Mouse (Mus musculus): ENCODE measurements at regions not wholly inside any gene's neighbourhood (a gene's known extent, or its start where the extent isn't known, plus 50 kb on each side); places are given as distances from the start of the nearest gene placed in this dataset.

GRCm38 (mm10) chr17:64916657-64917056 is 80.8 kb upstream of the 4930583I09Rik start:
- ATAC-seq (ENCODE audit: insufficient read depth, low FRiP score, low TSS enrichment) (no peak), DNase-seq (ENCODE audit: low spot score) (no peak)
- Histone ChIP-seq H3K4me1 (ENCODE audit: control insufficient read depth, insufficient read depth, low read length) (peaks cover 9% of the 10 kb centered on the region), H3K36me3 (ENCODE audit: control insufficient read depth, insufficient read depth, low read length) (no peaks in the 10 kb centered on the region), H3K27me3 (ENCODE audit: control insufficient read depth, insufficient read depth, low read length) (no peaks in the 10 kb centered on the region), H3K9me3 (ENCODE audit: control insufficient read depth, low read length) (no peaks in the 10 kb centered on the region), H3K4me2 (ENCODE audit: low read depth) (no peak overlapping the region), H3K27ac (ENCODE audit: low read depth, low read length) (no peak overlapping the region), H3K9ac (ENCODE audit: low read length) (no peak overlapping the region), H3K4me3 (ENCODE audit: low read depth, low read length) (no peak overlapping the region)
- 70% methylated on average over 6 of the region's 6 CpGs for WGBS

DNA sequence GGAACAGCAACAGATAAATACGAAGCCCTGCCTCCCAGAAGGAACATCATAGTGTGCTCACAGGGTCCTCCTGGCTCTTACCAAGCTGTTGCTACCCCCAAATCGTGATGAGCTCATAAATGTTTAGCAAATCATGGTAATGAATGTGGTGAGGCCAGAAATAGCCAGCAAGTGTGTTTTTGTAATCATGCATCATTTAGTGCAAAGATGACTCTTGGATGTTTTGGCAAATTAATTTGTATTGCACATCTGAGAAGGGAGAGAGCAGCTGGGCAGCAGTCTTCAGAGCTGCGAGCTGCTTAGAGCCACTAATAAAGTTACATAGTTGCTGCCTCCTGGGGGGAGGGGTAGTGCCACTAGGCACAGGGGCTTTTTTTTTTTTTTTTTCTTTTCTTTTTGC is 79.8 kb upstream of the 4930583I09Rik start:
- ATAC-seq (ENCODE audit: insufficient read depth, low FRiP score, low TSS enrichment) (no peak), DNase-seq (ENCODE audit: low spot score) (no peak)
- H3K27me3 ChIP-seq (ENCODE audit: control insufficient read depth, insufficient read depth, low read length), result no peaks in the 10 kb centered on the region
- WGBS, result 28% methylated on average over 3 of the region's 3 CpGs
- H3K36me3 ChIP-seq (ENCODE audit: control insufficient read depth, insufficient read depth, low read length), result no peaks in the 10 kb centered on the region
- H3K4me3 ChIP-seq (ENCODE audit: low read depth, low read length), result no peak overlapping the region
- no peak overlapping the region for H3K27ac ChIP-seq (ENCODE audit: low read depth, low read length)
- no peak overlapping the region for H3K4me2 ChIP-seq (ENCODE audit: low read depth)
- H3K9ac ChIP-seq (ENCODE audit: low read length), result no peak overlapping the region
- no peaks in the 10 kb centered on the region for H3K9me3 ChIP-seq (ENCODE audit: control insufficient read depth, low read length)
- H3K4me1 ChIP-seq (ENCODE audit: control insufficient read depth, insufficient read depth, low read length), result peaks cover 9% of the 10 kb centered on the region

- no peak overlapping the region for H3K9ac ChIP-seq (ENCODE audit: low read length)
- no peaks in the 10 kb centered on the region for H3K36me3 ChIP-seq (ENCODE audit: control insufficient read depth, insufficient read depth, low read length)
- ATAC-seq (ENCODE audit: insufficient read depth, low FRiP score, low TSS enrichment), result no peak
- H3K4me3 ChIP-seq (ENCODE audit: low read depth, low read length), result no peak overlapping the region
- peaks cover 9% of the 10 kb centered on the region for H3K4me1 ChIP-seq (ENCODE audit: control insufficient read depth, insufficient read depth, low read length)
- H3K9me3 ChIP-seq (ENCODE audit: control insufficient read depth, low read length), result no peaks in the 10 kb centered on the region
- no peak overlapping the region for H3K4me2 ChIP-seq (ENCODE audit: low read depth)
- no peak overlapping the region for H3K27ac ChIP-seq (ENCODE audit: low read depth, low read length)
- no peaks in the 10 kb centered on the region for H3K27me3 ChIP-seq (ENCODE audit: control insufficient read depth, insufficient read depth, low read length)
- 20% methylated on average over 4 of the region's 4 CpGs for WGBS
- DNase-seq (ENCODE audit: low spot score), result no peak
These were observed 79.2 kb upstream of the 4930583I09Rik start for GRCm38 (mm10) chr17:64915025-64915424.

DNA sequence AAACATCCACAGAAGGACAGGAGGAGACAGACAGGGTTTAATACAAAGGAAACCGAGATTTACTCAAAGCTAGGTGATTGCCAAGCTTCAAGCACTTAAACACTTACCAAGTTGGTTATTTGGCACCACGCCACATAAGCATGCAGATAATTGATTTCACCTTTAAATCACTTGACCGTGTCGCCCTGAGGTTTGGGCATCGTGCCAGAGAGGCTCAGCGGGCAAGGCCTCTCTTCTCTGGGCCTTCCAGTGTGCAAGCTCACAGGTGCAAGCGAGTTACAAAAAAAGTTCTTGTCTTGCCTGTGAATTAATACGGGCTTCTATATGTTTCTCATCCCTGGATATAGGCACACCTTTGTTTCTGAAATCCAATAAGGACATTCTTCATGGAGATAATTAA is 78.4 kb upstream of the 4930583I09Rik start:
- Histone ChIP-seq H3K27ac (ENCODE audit: low read depth, low read length) (no peak overlapping the region), H3K9ac (ENCODE audit: low read length) (no peak overlapping the region), H3K4me3 (ENCODE audit: low read depth, low read length) (no peak overlapping the region), H3K4me1 (ENCODE audit: control insufficient read depth, insufficient read depth, low read length) (peaks cover 9% of the 10 kb centered on the region), H3K9me3 (ENCODE audit: control insufficient read depth, low read length) (no peaks in the 10 kb centered on the region), H3K27me3 (ENCODE audit: control insufficient read depth, insufficient read depth, low read length) (no peaks in the 10 kb centered on the region), H3K4me2 (ENCODE audit: low read depth) (no peak overlapping the region), H3K36me3 (ENCODE audit: control insufficient read depth, insufficient read depth, low read length) (no peaks in the 10 kb centered on the region)
- DNase-seq (ENCODE audit: low spot score) (no peak), ATAC-seq (ENCODE audit: insufficient read depth, low FRiP score, low TSS enrichment) (no peak)
- WGBS, result 64% methylated on average over 8 of the region's 8 CpGs

- no peaks in the 10 kb centered on the region for H3K4me1 ChIP-seq (ENCODE audit: control insufficient read depth, insufficient read depth, low read length)
- no peaks in the 10 kb centered on the region for H3K9me3 ChIP-seq (ENCODE audit: control insufficient read depth, low read length)
- DNase-seq (ENCODE audit: low spot score) (no peak), ATAC-seq (ENCODE audit: insufficient read depth, low FRiP score, low TSS enrichment) (no peak)
- no peaks in the 10 kb centered on the region for H3K36me3 ChIP-seq (ENCODE audit: control insufficient read depth, insufficient read depth, low read length)
- H3K4me2 ChIP-seq (ENCODE audit: low read depth), result no peak overlapping the region
- no peak overlapping the region for H3K4me3 ChIP-seq (ENCODE audit: low read depth, low read length)
- no peaks in the 10 kb centered on the region for H3K27me3 ChIP-seq (ENCODE audit: control insufficient read depth, insufficient read depth, low read length)
- WGBS, result 83% methylated on average over 1 of the region's 1 CpGs
- no peak overlapping the region for H3K27ac ChIP-seq (ENCODE audit: low read depth, low read length)
- H3K9ac ChIP-seq (ENCODE audit: low read length), result no peak overlapping the region
These were observed 72.8 kb upstream of the 4930583I09Rik start for GRCm38 (mm10) chr17:64908671-64909070.

DNA sequence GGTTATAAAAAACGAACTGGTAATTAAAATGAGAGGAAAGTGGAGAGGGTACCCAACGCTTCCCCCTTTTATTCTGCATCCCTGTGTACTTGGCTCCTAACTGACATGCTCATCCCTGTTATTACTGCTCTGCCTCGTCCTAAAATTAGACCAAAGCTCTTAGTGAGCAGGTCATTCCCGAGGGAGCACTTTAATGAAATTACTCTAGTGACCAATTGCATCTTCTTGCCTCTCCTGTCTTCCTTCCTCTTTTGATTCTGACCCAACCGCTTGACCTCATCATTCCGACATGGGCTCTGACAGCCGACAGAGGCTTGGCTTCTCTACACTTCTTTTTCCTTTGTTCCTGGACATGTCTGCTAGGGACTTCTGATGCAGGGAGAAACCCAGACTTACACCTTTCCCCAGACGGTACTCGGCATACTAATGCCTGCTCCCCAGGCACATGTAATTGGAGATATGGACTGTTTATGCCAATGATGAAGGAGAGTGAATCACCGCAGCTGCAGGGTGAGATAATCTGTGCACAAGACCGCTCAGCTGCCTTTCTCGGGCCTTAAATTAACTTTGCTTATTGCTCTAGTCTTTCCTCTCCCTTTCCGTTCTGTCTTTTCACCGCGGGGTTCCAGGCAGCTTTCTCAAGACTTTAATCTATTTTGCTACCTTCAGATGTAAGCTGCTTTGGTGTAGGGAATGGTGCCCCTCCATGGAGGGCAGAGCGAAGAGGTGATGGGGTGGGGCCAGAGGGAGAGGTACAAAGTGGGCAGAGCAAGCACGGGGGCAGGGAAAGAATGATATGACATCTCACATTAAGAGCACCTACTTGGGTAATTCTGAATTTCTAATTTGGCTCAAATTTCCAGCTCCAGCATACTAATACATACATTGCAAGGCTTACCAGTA is 66.1 kb upstream of the 4930583I09Rik start:
- Histone ChIP-seq H3K4me3 (ENCODE audit: low read depth, low read length) (no peak overlapping the region), H3K9ac (ENCODE audit: low read length) (no peak overlapping the region), H3K27me3 (ENCODE audit: control insufficient read depth, insufficient read depth, low read length) (no peaks in the 10 kb centered on the region), H3K4me1 (ENCODE audit: control insufficient read depth, insufficient read depth, low read length) (no peaks in the 10 kb centered on the region), H3K36me3 (ENCODE audit: control insufficient read depth, insufficient read depth, low read length) (no peaks in the 10 kb centered on the region), H3K4me2 (ENCODE audit: low read depth) (no peak overlapping the region), H3K9me3 (ENCODE audit: control insufficient read depth, low read length) (no peaks in the 10 kb centered on the region), H3K27ac (ENCODE audit: low read depth, low read length) (peak overlapping the region; percentile 37; the same call in 1 of the 2 replicates)
- no peak for DNase-seq (ENCODE audit: low spot score)
- no peak; the same call in 1 of the 2 replicates for ATAC-seq (ENCODE audit: insufficient read depth, low FRiP score, low TSS enrichment)
- 73% methylated on average over 17 of the region's 17 CpGs for WGBS

- Histone ChIP-seq H3K9me3 (ENCODE audit: control insufficient read depth, low read length) (no peaks in the 10 kb centered on the region), H3K4me1 (ENCODE audit: control insufficient read depth, insufficient read depth, low read length) (no peaks in the 10 kb centered on the region), H3K4me2 (ENCODE audit: low read depth) (no peak overlapping the region), H3K4me3 (ENCODE audit: low read depth, low read length) (no peak overlapping the region), H3K36me3 (ENCODE audit: control insufficient read depth, insufficient read depth, low read length) (no peaks in the 10 kb centered on the region), H3K9ac (ENCODE audit: low read length) (no peak overlapping the region), H3K27ac (ENCODE audit: low read depth, low read length) (no peak overlapping the region), H3K27me3 (ENCODE audit: control insufficient read depth, insufficient read depth, low read length) (no peaks in the 10 kb centered on the region)
- 56% methylated on average over 1 of the region's 1 CpGs for WGBS
- ATAC-seq (ENCODE audit: insufficient read depth, low FRiP score, low TSS enrichment), result no peak
- no peak for DNase-seq (ENCODE audit: low spot score)
These were observed 61.6 kb upstream of the 4930583I09Rik start for GRCm38 (mm10) chr17:64897473-64897872.

GRCm38 (mm10) chr17:64895886-64896285 is 60.0 kb upstream of the 4930583I09Rik start:
- Histone ChIP-seq H3K36me3 (ENCODE audit: control insufficient read depth, insufficient read depth, low read length) (no peaks in the 10 kb centered on the region), H3K27ac (ENCODE audit: low read depth, low read length) (no peak overlapping the region), H3K4me2 (ENCODE audit: low read depth) (no peak overlapping the region), H3K27me3 (ENCODE audit: control insufficient read depth, insufficient read depth, low read length) (no peaks in the 10 kb centered on the region), H3K9me3 (ENCODE audit: control insufficient read depth, low read length) (no peaks in the 10 kb centered on the region), H3K4me1 (ENCODE audit: control insufficient read depth, insufficient read depth, low read length) (no peaks in the 10 kb centered on the region), H3K4me3 (ENCODE audit: low read depth, low read length) (no peak overlapping the region), H3K9ac (ENCODE audit: low read length) (no peak overlapping the region)
- ATAC-seq (ENCODE audit: insufficient read depth, low FRiP score, low TSS enrichment) (no peak), DNase-seq (ENCODE audit: low spot score) (no peak)
- WGBS, result 95% methylated on average over 10 of the region's 10 CpGs

GRCm38 (mm10) chr17:64895466-64895865 is 59.6 kb upstream of the 4930583I09Rik start:
- Histone ChIP-seq H3K4me2 (ENCODE audit: low read depth) (no peak overlapping the region), H3K4me3 (ENCODE audit: low read depth, low read length) (no peak overlapping the region), H3K27ac (ENCODE audit: low read depth, low read length) (no peak overlapping the region), H3K27me3 (ENCODE audit: control insufficient read depth, insufficient read depth, low read length) (no peaks in the 10 kb centered on the region), H3K4me1 (ENCODE audit: control insufficient read depth, insufficient read depth, low read length) (no peaks in the 10 kb centered on the region), H3K9ac (ENCODE audit: low read length) (no peak overlapping the region), H3K9me3 (ENCODE audit: control insufficient read depth, low read length) (no peaks in the 10 kb centered on the region), H3K36me3 (ENCODE audit: control insufficient read depth, insufficient read depth, low read length) (no peaks in the 10 kb centered on the region)
- ATAC-seq (ENCODE audit: insufficient read depth, low FRiP score, low TSS enrichment) (no peak), DNase-seq (ENCODE audit: low spot score) (no peak)
- 91% methylated on average over 10 of the region's 10 CpGs for WGBS
